Mouse (Mus musculus) gastrocnemius, postnatal 14 days (tissue): Measurements from ENCODE around the gene Hoxa10. TPM values are rescaled to one million over a fixed set of nuclear protein-coding genes. Genes with fewer than 3 reads are reported as not detected.

Experiments
- DNase-seq: peaks from one replicate; pipeline ENCODE4 v3.0.0; 2021; ENCODE audit warnings: mixed read lengths
- intact Hi-C: fragments of 180-260 bp; cut with DNase I; formaldehyde crosslinking; loops from one replicate; pipeline ENCODE4 v1.15.1; 2025; ENCODE audit warnings: low total_unique reads
- total RNA-seq, 2 experiments: library from RNA; stranded (reverse); gene quantifications; 2 replicates each; pipeline ENCODE4 v1.2.3; 2021

Hoxa10 gene
- total RNA-seq, 2 experiments from 2014 or later = 16.3 to 22.7 TPM

DNA sequence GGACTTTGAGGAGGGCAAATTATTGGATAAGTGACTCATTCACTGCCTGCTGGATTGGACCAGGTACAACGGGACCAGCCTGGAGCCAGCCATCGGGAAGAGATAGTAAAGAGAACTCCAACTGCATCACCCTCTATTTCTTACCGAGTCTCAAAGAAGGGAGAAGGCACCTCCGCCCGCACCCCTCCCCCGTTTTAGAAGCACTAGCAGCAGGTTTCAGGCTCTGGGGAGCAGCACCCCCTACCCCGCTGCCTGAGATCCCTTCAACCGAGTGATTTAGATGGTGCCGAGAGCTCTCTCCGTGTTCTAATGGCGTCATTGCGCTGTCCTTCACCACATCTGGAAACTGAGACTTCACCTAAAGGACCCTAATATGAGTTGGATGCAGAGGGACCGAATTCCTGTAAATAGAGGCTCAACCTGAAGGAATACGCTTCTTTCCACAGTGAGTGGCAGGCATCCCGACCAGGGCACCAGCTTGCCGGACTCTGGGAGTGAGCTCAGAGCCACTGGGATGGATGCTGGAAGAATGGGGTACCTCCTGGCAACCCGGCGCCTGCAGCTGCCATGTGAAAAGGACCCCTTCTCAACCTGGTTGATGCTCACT is 24.8 kb upstream of the Hoxa10 start:
- intact Hi-C loops = no loop called here
- DNase-seq = no peak

DNA sequence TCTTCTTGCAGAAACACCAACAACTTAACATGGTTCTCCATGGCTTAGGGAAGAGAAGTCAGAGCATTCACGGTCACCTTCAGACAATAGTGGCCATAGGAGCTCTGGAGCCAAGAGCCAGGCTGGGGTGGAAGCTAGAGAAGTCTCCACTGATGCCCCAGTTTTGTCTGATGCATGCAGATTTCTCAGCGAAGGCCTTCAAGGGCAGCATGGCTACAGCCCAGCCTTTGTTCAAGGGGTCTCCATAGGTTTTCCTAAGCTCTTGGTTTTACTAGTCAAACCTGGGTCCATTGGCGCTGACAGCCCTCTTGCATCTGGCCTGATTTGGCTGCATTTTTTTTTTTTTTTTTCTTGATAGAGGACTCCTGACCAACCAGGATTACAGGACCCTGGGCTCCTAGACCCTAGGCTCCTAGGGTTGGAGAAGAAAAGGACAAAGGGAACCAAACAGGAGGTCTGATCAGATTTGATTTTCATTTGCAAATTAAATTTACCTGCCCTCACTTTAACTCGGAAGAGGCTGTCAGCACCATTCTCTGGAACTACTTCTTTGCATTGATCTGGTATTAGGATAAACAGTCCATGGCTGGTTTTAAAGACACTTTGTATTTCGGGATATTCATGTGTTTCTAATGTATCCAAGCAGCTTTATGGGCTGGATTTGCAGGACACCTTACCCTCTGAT is 23.6 kb upstream of the Hoxa10 start:
- intact Hi-C loops = no loop called here
- DNase-seq = no peak

GRCm38 (mm10) chr6:52263321-52263585 is 22.6 kb upstream of the Hoxa10 start:
- no peak for DNase-seq
- intact Hi-C loops = no loop called here

GRCm38 (mm10) chr6:52262463-52263320 is 22.0 kb upstream of the Hoxa10 start:
- no peak for DNase-seq
- intact Hi-C loops = no loop called here

GRCm38 (mm10) chr6:52261751-52262462 is 21.3 kb upstream of the Hoxa10 start:
- DNase-seq = no peak
- intact Hi-C loops = no loop called here

DNA sequence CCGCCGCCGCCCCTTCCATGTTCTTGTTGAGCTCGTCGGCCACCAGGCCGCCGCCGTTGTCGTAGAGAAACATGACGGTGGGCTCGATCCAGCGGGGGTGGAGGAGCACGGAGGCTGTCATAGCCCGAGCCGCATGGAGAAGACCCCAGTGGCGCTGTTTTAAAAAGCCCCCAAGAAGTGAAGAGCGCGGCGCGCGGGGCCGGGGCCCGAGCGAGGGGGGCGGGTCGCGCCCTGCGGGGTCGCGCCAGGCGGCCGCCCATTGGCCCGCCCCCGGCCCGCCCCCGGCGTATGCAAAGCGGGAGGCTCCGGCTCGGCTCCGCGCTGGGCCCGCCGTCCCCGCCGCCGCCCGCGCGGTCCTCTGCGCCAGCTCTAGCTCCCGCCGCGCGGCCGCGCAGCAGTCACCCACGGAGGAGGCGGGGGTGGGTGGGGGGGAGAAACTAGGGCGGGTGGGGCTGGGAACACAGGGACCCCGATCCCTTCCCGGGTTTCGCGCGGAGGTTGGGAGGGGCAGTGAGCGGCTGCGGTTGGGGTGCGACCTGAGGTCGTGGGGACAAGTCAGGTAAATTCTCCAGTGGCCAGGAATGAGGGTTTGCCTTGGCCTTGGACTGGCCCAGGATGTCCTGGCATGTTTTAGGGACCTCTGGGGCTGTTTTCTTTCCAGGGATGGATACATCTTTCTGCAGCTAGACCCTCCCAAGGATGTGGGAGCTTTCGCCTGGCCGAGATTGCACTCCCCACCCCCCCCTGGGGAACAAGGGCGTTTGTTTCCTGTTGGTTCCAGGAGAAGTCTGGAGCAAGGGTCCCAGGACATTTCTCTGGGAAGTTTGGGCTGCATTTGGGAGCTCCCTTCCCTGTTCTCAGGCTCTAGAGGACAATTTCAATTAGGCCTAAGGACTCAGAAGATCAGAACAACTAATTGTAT is 20.3 kb upstream of the Hoxa10 start, which contains the start of gene Hoxa13:
TSS of gene Hoxa13 (minus strand) at position 227 of the 922 bp plus-strand sequence.
- intact Hi-C loops = no loop called here

GRCm38 (mm10) chr6:52259811-52260261 is 19.2 kb upstream of the Hoxa10 start:
- intact Hi-C loops = loop anchor here (5.0 to 10.0 kb wide), 2 partner anchors 575 to 657 kb away; no protein-coding TSS in a partner anchor
- DNase-seq = no peak

More for the DNA sequence above, 20.3 kb upstream of the Hoxa10 start, which contains the start of gene Hoxa13:
- no peak for DNase-seq

DNA sequence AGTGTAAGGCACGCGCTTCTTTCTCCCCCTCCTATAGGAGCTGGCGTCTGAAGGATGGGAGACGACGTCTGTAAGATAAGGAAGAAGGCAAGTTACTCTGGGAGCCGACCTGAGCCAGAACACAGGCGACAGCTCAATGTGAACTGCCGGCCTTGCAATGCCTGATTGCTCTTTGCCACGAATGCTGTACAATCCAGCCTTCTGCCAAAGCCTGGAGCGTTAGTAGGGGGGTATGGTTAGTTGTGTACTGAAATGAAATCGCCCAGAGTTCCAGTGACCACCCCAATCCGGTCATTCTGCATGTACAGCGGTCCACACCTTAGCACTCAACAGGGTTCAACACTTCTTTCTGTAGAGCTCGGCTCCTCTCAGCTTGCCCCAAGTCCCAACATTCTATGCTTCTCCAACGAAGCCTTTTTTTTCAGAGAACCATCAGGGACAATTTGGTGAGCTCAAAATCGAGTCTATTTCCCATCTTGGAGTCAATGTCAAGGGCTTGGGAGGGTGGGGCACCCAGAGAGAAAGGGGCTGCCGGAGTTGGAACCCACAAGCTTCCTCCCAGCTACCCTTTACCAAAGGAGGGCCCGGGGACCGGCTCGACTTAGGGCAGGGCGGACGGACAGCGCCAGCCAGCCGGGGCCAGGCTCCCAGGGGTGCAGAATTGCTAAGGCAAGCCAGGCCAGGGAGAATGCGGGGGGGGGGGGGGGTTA is 18.6 kb upstream of the Hoxa10 start:
- intact Hi-C loops = loop anchor here (5.0 to 10.0 kb wide), 2 partner anchors 576 to 658 kb away; no protein-coding TSS in a partner anchor
- no peak for DNase-seq

DNA sequence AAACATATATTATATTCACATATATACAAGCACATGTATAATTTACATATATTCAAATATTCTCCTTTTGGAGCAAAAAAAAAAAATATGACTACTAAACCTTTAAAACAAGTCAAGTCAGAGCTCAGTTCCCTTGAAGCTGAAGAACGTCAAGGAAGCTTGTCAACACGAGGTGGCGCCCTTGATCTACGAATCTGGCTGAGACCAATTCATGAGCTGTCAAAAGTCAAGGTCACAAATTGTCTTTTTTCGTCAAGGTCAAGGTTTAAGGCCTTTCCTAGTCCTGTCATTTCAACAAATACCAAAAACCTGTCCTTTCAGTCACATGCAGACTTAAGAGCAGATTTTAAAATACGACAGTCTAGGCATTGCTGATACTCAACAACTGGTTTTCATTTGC is 16.3 kb upstream of the Hoxa10 start:
- intact Hi-C loops = loop anchor here (5.0 to 10.0 kb wide), 2 partner anchors 578 to 660 kb away; no protein-coding TSS in a partner anchor
- peak; percentile 77 for DNase-seq

DNA sequence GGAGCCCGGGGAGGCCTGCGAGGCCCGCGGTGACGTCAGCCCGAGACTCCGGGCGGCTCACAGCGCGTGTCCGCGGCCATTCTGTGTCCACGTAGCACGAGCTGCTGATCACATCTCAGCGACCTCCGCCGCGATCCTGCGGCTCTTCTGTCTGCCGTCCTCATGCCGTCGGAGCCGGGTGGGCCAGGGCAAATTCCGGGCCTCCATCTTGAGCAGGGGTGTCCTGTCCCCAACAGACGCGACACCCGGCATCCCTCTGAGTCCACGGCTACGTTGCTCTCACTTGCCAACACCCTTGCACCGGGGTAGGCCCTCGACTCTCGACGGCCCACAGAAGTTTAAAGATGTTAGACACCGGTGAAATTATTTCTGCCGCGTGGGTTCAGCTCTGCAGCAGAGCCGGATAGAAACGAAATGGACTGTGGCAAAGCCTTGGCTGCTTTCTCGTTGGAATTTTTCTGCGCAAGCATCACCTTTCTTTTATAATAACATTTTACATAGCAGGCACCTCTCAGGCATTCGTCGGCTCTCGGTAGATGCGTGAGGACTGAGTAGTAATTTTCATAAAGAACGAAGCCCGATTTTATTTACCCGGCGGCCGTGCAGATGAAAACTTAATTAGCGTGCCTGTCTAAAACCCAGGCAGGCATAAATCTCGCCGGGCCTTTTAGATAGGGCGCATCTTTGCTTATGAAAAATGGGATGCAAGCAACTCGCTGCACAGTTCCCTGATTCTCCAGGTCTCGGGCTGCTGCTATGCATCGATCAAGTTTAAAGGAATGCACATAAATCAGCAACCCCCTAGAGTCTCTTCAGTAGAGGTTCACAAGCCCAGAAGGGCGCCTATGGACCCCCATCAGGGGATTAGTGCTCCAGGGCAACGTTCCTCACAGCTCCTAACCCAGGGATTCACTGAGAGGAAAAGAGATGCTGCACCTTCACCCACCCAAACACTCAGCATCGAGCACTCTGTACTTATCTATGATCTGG is 13.2 kb upstream of the Hoxa10 start:
- no peak for DNase-seq
- intact Hi-C loops = loop anchor here (10.0 kb wide), 1 partner anchor 581 kb away; no protein-coding TSS in a partner anchor

GRCm38 (mm10) chr6:52252775-52253376 is 12.2 kb upstream of the Hoxa10 start:
- no peak for DNase-seq

DNA sequence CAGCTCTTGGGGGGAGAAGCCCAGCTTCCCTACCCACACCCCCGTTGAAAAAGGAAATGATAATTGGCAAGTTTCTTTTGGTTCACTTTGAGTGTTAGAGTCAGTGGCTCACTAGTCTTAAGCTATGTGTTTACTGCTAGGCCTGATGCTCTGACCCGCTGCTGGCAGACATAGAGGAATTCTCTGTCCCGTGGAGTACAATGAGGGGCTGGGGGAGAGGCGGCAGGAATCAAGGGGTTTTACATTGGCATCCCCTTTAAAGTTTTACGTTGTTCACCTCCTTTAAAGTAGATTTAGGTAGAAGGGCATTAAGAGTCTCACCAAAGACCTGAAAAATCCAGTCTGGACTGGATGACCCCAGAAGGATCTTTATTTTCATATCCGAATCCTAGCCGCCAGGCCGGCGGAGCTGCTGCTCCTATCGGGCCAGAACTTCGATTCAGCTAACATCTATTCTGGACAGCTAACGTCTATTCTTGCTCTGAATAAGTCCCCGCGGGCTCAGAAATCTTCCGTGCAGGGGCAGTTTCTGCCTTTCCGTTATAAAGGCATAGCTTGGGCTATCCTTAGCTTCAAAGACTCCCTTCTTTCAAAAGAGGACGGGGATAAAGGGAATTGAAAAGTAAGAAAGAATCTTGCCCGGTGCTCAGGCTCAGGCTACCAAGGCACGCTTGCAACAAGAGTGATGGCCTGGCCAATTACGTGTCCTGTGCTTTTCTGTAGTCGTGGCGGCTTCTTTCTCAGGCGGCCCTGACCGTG is 11.5 kb upstream of the Hoxa10 start:
- intact Hi-C loops = loop anchor here (10.0 kb wide), 1 partner anchor 583 kb away; no protein-coding TSS in a partner anchor
- no peak for DNase-seq

More at GRCm38 (mm10) chr6:52252775-52253376, 12.2 kb upstream of the Hoxa10 start:
- intact Hi-C loops = loop anchor here (10.0 kb wide), 1 partner anchor 582 kb away; no protein-coding TSS in a partner anchor

DNA sequence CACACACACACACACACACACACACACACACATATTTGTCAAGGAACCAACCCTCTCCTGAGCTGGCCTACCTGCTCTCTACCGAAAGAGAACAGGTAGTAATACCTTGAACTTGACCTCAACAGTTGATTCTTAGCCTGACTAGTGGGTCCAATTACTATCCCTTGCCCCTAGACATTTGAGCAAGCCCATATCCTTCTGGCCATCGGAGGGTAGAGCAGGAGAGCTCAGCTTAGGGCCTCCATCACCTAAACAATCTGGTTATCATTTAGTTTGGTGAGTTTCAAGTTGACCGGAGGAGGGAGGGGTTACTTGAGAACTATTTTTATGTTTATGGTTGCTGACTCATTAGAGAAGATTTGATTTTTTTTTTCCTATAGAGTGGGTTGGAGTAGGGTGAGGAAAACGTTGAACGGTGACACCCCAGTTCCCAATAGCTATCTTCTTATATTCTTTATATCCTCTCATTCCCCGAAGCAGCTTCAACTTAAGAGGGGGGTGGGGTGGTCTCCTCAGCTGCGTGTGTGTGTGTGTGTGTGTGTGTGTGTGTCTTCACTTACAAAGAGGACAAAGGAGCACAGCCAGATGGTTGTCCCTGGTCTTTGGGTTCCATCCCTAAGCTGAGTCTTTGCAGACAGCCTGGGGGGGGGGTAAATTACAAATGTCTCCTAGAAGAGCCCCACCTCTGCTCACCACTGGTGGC is 10.7 kb upstream of the Hoxa10 start:
- intact Hi-C loops = loop anchor here (10.0 kb wide), 1 partner anchor 583 kb away; no protein-coding TSS in a partner anchor

DNA sequence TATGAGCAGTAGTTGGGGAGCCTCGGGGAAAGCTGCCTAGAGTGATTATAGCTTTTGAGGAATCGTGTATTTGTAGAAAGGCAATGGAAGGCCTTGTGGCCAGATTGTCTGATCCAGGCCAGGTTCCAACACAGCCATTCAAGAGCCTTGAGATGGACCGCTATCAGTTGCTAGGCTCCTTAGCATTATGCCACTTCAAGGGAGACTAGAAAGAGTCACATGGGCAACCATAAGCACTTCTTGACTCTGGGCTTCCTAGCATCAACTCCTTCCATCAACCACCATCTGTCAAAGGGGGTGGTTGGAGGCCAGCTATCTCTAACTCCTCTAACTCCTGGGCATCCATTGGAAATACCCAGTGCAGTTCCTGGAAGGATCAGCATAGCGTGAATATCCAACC is 9.2 kb upstream of the Hoxa10 start:
- intact Hi-C loops = loop anchor here (10.0 kb wide), 1 partner anchor 585 kb away; no protein-coding TSS in a partner anchor
- no peak for DNase-seq

More for the DNA sequence above, 10.7 kb upstream of the Hoxa10 start:
- no peak for DNase-seq

DNA sequence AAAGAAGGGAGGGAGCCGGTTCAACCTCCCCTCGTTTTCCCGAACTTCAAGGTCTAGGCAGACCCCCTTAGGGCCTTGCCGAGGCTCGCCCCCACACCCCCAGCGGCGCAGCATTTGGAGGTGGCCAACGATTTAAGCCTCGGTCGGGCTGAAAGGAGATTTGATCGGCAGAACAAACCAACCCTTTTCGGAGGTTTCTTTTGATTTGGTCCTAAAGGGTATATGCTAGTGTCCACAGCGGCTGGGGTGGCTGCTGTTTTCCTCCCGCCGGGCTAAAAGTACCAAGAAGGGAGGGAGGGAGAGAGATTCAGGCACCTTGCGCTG is 8.7 kb upstream of the Hoxa10 start:
- intact Hi-C loops = no loop called here
- peak; percentile 8 for DNase-seq
